Mouse (Mus musculus) T-cell, adult 2 months (primary cell): Measurements from ENCODE around the gene Gm21992.

Source experiments
- DNase-seq: peaks from one replicate; pipeline ENCODE4 v3.0.0; 2022; ENCODE audit warnings: low spot score

Gm21992 gene

DNA sequence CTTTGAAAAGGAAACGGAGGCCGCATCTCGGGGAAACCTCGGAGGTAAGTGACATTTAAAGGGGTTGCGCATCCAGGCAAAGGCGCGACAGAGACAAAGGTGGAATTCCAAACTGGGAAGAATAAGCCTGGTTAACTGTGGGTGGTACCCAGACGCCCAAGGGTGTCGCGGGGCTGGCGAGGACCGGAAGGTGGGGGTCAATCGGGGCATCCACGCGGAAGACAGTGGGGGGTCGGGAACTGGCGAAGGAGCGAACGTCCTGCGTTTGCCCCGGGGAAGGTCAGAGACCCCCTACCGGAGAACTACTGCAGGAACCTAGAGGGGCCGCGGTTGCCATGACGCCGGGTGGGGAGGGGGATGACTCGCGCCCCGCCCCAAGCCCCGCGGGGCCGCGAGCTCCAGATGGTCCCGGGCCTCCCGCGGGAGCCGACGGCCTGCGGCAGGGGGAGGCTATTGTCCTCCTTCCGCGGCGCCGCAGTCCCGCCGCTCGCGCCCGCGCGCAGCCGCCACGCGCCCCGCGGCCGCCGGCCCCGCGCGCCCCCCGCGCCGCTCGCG, 99.7 kb downstream of the Gm21992 start:
- DNase-seq: no peak

GRCm38 (mm10) chr19:4711098-4711600, 100.3 kb downstream of the Gm21992 start, which contains the start of gene Sptbn2:
Sptbn2 (plus strand) TSS chr19:4711167.
- no peak for DNase-seq

DNA sequence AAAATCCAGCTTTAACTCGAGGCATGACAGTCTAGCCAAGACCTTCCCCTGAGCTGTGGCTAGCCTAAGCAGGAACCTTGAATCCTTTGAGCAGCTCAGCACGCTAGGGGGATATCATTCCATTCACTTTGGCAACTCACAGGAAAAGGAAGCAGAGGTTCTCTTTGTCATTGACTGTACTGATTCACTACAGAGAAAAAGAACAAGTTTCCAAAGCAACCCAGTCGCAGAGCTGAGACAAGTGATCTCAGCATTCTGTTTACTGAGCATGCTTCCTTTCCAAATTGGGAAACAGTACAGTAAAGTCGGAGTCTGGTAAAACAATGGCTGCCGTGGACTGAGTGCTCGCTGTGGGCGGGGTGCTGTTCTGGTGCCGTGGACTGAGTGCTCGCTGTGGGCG, 102.6 kb downstream of the Gm21992 start:
- DNase-seq: no peak

DNA sequence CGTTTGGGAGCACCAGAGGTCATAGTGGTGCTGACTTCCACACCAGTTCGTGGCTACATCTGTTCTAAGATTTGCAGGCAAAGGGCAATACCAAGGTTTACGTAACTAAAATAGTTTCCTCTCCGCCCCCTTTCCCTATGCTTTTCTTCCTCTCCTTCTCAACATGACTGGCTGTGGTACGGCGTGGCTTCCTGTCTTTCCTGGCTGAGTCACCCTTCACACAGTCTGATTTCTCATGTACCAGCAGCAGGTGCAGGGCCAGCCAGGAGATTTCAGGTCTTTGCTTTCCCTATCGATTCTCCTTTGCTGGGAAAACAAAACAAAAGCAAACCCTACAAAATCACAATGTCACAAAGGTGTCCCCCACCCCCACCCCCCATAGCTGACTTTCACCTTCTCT, 110.2 kb downstream of the Gm21992 start:
- no peak for DNase-seq

DNA sequence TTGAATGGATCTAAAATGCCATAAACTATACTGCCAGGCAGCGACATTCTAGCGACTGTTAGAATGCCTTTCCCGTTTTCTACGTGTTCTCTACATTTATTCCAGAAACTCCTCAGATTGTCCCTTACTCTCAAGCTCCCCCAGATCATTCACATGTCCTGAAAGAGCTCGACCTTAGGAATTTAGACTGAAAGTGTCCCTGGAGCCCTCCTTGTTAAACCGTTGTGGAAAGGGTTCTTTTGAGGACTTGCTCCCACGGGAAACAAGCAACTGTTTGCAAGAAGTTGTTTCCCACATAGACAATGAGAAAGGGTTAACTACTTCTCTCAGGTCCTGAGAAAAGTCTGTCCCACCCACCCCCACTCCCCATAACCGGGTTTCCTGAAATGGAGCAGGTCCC, 110.8 kb downstream of the Gm21992 start:
- DNase-seq: no peak

- no peak for DNase-seq
These were observed 111.6 kb downstream of the Gm21992 start for GRCm38 (mm10) chr19:4699821-4700220.

DNA sequence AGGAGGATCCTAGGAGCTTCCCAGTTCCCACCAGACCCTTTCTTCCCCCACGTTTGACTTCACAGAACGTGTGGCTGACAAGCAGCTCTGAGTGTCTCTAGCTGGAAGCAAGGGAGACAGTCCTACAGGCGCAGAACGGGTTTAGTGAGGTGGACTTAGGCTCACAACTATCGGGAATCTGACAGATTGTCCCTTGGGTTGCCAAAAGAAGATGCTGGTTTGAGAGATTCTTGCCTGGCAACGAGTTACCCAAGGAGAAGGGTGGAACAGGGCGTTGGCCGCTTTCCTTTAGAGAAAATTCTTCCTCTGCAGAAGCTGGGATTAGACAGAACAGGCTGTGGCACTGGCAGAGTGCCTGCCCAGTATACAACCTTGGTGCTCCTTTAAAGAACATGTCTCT, 112.6 kb downstream of the Gm21992 start:
- DNase-seq: no peak

DNA sequence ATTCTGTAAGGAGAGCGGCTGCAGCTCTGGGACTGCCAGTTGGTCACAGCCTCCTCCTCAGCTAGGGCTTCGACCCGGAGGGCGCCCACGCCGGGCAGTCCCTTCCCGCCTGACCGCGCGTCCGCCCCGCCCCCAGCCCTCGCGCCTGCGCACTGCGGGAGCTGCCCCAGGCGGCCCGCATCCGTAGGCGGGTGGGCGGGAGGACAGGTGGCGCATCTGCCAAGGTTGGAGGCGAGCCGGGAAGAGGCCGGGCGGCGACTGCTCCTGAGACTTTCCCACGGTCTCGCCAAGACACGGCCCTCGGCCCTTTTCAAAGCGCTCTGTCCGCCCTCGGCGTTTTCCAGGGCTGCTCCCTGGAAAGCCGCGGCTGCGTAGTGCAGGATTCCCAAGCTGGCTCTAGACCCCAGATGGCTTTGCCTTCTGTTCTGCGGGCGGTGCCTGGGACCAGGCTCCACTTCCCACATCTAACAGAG, 113.2 kb downstream of the Gm21992 start, which contains the start of gene Gm960:
Gm960 (minus strand) TSS at position 464 of the 473 bp plus-strand sequence.
- no peak for DNase-seq

DNA sequence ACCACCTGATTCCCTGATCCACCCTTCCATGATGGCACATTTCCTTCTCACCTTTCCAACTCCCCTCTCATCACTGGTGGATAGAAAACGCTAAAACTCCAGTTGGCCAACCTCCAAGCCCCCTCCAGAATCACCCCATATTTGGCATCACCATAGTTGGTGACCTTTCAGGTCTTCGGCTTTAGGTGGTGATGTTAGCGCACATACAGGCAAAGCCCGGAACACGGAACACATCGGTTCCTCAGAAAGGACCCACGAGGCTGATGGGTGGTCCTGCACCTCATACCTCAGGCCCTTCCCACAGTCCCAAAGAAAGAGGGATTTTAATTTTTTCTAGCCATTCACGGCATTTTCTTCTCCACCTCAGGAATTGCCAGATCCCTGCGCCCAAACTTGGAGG, 113.7 kb downstream of the Gm21992 start:
- no peak for DNase-seq

DNA sequence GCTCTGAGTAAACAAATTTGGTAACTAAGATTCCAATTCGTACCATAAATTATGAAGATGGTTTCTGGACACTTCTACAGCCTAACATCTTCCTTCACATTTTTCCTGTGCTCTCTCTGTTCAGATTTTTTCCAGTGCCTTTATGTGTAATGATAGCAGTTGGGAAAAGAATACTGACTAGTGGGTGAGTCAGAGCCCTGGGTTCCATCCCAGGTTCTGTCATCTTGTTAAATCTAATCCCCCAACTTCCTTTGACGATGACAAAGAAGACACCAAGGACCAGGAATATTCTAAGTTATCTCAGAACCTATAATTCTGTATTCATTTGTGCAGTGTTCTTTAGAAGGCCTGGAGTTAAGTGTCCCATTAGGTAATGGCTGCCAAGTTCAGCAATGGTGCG, 114.3 kb downstream of the Gm21992 start:
- DNase-seq: no peak

GRCm38 (mm10) chr19:4694346-4694745, 117.1 kb downstream of the Gm21992 start:
- no peak for DNase-seq
